Mouse (Mus musculus) bone marrow, adult 2 months (tissue): ENCODE data around the gene Nelfe.

Experiments
- CTCF ChIP-seq: fragments of 200-500 bp; IDR thresholded peaks from 2 replicates; pipeline ENCODE4 v1.5.1; 2011; ENCODE audit warnings: low read length, control low read depth; ENCODE audit not compliant: control insufficient read depth, insufficient read depth
- POLR2A ChIP-seq: fragments of 200-500 bp; IDR thresholded peaks from 2 replicates; pipeline ENCODE4 v1.6.1; 2011; ENCODE audit warnings: low read depth, mild to moderate bottlenecking, control low read depth, low read length, borderline replicate concordance; ENCODE audit not compliant: control insufficient read depth

- TF ChIP-seq POLR2A: no peak
- no peak for TF ChIP-seq CTCF
Measured at GRCm38 (mm10) chr17:34884704-34885103, 34.5 kb downstream of the Nelfe start.
